Mouse (Mus musculus) heart, embryonic 14.5 days (tissue): ENCODE measurements around the gene Nacad. TPM values are rescaled to one million over a fixed set of nuclear protein-coding genes. Genes with fewer than 3 reads are reported as not detected.
A peak's percentile ranks its signal among the peaks of the same experiment; 100 is the strongest.

Experiments used
- ATAC-seq: fragments of 200-750 bp; cut with Nextera tagmentation; 2 replicates; pipeline ENCODE4 v1.8.0; 2017; ENCODE audit warnings: low read depth, moderate TSS enrichment; ENCODE audit not compliant: insufficient number of reproducible peaks, insufficient read depth, low FRiP score
- H3K27ac ChIP-seq, 2 experiments: fragments of 200-500 bp in 1 of 2; fragments of 300-500 bp in 1 of 2; sonication (generic) in 1 of 2; replicated peaks in 1 of 2; 2 replicates each; pipeline ENCODE4 v1.5.1; 2012 to 2014; ENCODE audit warnings: low read depth in 2 of 2, low read length in 2 of 2, control low read depth in 1 of 2, mild to moderate bottlenecking in 1 of 2, mixed read lengths in 1 of 2; ENCODE audit not compliant: control insufficient read depth in 1 of 2, insufficient read depth in 1 of 2
- H3K27me3 ChIP-seq: fragments of 300-500 bp; sonication (generic); 2 replicates; pipeline ENCODE4 v1.6.1; 2014; ENCODE audit warnings: mild to moderate bottlenecking, low read length, control low read depth; ENCODE audit not compliant: control insufficient read depth, insufficient read depth
- H3K36me3 ChIP-seq: fragments of 300-500 bp; sonication (generic); 2 replicates; pipeline ENCODE4 v1.6.1; 2014; ENCODE audit warnings: mild to moderate bottlenecking, control low read depth, low read length, mixed read lengths; ENCODE audit not compliant: control insufficient read depth, insufficient read depth
- H3K4me1 ChIP-seq, 2 experiments: fragments of 200-500 bp in 1 of 2; fragments of 300-500 bp in 1 of 2; sonication (generic) in 1 of 2; 2 replicates each; pipeline ENCODE4 v1.6.1; 2012 to 2014; ENCODE audit warnings: low read length in 2 of 2, control low read depth in 1 of 2, mixed read lengths in 1 of 2; ENCODE audit not compliant: control insufficient read depth in 2 of 2, insufficient read depth in 2 of 2
- H3K4me2 ChIP-seq: fragments of 300-500 bp; sonication (generic); 2 replicates; pipeline ENCODE4 v1.6.1; 2014; ENCODE audit warnings: mild to moderate bottlenecking, low read length
- H3K4me3 ChIP-seq, 2 experiments: fragments of 200-500 bp in 1 of 2; fragments of 300-500 bp in 1 of 2; sonication (generic) in 1 of 2; 2 replicates each; pipeline ENCODE4 v1.5.1; 2012 to 2014; ENCODE audit warnings: low read length in 2 of 2, mild to moderate bottlenecking in 2 of 2, control low read depth in 1 of 2, low read depth in 1 of 2, moderate library complexity in 1 of 2; ENCODE audit not compliant: control insufficient read depth in 1 of 2, insufficient read depth in 1 of 2
- H3K9ac ChIP-seq: fragments of 300-500 bp; sonication (generic); 2 replicates; pipeline ENCODE4 v1.6.1; 2014; ENCODE audit warnings: mild to moderate bottlenecking, low read length
- H3K9me3 ChIP-seq: fragments of 300-500 bp; sonication (generic); 2 replicates; pipeline ENCODE4 v1.6.1; 2016; ENCODE audit warnings: low read length, control low read depth; ENCODE audit not compliant: control insufficient read depth
- WGBS: fragments of 180-500 bp; shearing (Covaris S2); extraction: QIAGEN DNeasy Blood & Tissue Kit; methylation state at CpG from one replicate; pipeline ENCODE4 v1.1.7; 2014; 5-methylcytosine and 5-hydroxymethylcytosine counted together
- polyA plus RNA-seq: library from polyadenylated mRNA; unstranded; fragments of >200 nt; fragmentation: Nextera tagmentation; extraction: Ambion mirVana; gene quantifications from 2 replicates; pipeline ENCODE4 v1.2.1, GENCODE M21; 2014

Nacad gene
- polyA plus RNA-seq, 1 experiment from 2014 or later, result 0.86 TPM

GRCm38 (mm10) chr11:6638537-6638936 is 32.7 kb upstream of the Nacad start, which contains the start of gene Wap:
Gene Wap, minus strand, starts transcription at chr11:6638637.
- no peak for ATAC-seq
- WGBS, result 86% methylated on average over 4 of the region's 4 CpGs

GRCm38 (mm10) chr11:6636150-6636549 is 30.3 kb upstream of the Nacad start:
- Histone ChIP-seq H3K36me3 (no peaks in the 10 kb centered on the region), H3K27ac (no peak overlapping the region), H3K9ac (no peak overlapping the region), H3K4me2 (no peak overlapping the region), H3K4me1 (no peaks in the 10 kb centered on the region), H3K4me3 (no peak overlapping the region), H3K27me3 (no peaks in the 10 kb centered on the region; the same call in 1 of the 2 replicates), H3K9me3 (no peaks in the 10 kb centered on the region)
- no peak for ATAC-seq
- WGBS, result 68% methylated on average over 8 of the region's 8 CpGs

More at GRCm38 (mm10) chr11:6638537-6638936, 32.7 kb upstream of the Nacad start, which contains the start of gene Wap:
- H3K36me3 ChIP-seq, result no peaks in the 10 kb centered on the region
- no peak within 1 kb of the TSS for H3K4me2 ChIP-seq
- H3K27ac ChIP-seq, result no peak within 1 kb of the TSS
- H3K4me3 ChIP-seq, result no peak within 1 kb of the TSS
- H3K4me1 ChIP-seq, result no peaks in the 10 kb centered on the region
- H3K9me3 ChIP-seq, result no peaks in the 10 kb centered on the region
- H3K27me3 ChIP-seq, result no peaks in the 10 kb centered on the region
- H3K9ac ChIP-seq, result no peak within 1 kb of the TSS

GRCm38 (mm10) chr11:6629655-6630054 is 23.8 kb upstream of the Nacad start:
- H3K27me3 ChIP-seq, result no peaks in the 10 kb centered on the region; the same call in 1 of the 2 replicates
- H3K4me2 ChIP-seq, result no peak overlapping the region
- peaks cover 6 to 10% of the 10 kb centered on the region in 2 experiments for H3K4me1 ChIP-seq
- H3K4me3 ChIP-seq, result no peak overlapping the region
- no peak overlapping the region for H3K9ac ChIP-seq
- H3K27ac ChIP-seq, result no peak overlapping the region
- ATAC-seq, result no peak
- no peaks in the 10 kb centered on the region for H3K9me3 ChIP-seq
- peaks cover 3% of the 10 kb centered on the region; the same call in 1 of the 2 replicates for H3K36me3 ChIP-seq

GRCm38 (mm10) chr11:6628568-6628967 is 22.7 kb upstream of the Nacad start:
- Histone ChIP-seq H3K27ac (no peak overlapping the region), H3K4me2 (no peak overlapping the region), H3K4me3 (no peak overlapping the region), H3K27me3 (no peaks in the 10 kb centered on the region; the same call in 1 of the 2 replicates), H3K36me3 (peaks cover 14% of the 10 kb centered on the region), H3K4me1 (peaks cover 14 to 21% of the 10 kb centered on the region in 2 experiments), H3K9ac (no peak overlapping the region), H3K9me3 (no peaks in the 10 kb centered on the region)
- ATAC-seq, result no peak
- 41% methylated on average over 4 of the region's 4 CpGs for WGBS

GRCm38 (mm10) chr11:6627731-6628130 is 21.9 kb upstream of the Nacad start:
- Histone ChIP-seq H3K9me3 (no peaks in the 10 kb centered on the region), H3K27me3 (no peaks in the 10 kb centered on the region), H3K9ac (no peak overlapping the region), H3K27ac (no peak overlapping the region), H3K36me3 (peaks cover 22% of the 10 kb centered on the region), H3K4me1 (peaks cover 14 to 26% of the 10 kb centered on the region in 2 experiments), H3K4me3 (no peak overlapping the region), H3K4me2 (no peak overlapping the region)
- ATAC-seq, result no peak
- WGBS, result 87% methylated on average over 4 of the region's 4 CpGs

GRCm38 (mm10) chr11:6626388-6626772 is 20.5 kb upstream of the Nacad start:
- 13% methylated on average over 16 of the region's 16 CpGs for WGBS
- ATAC-seq, result no peak

GRCm38 (mm10) chr11:6625478-6626387 is 19.9 kb upstream of the Nacad start, which contains the start of gene Tbrg4:
Gene Tbrg4, minus strand, starts transcription at chr11:6626067.
- Histone ChIP-seq H3K9ac (peak within 1 kb of the TSS; percentile 85), H3K4me2 (peak within 1 kb of the TSS; percentile 89), H3K27ac (peak within 1 kb of the TSS; percentile 87 to 96), H3K9me3 (no peaks in the 10 kb centered on the region), H3K27me3 (no peaks in the 10 kb centered on the region), H3K4me1 (peaks cover 14 to 26% of the 10 kb centered on the region in 2 experiments), H3K36me3 (peaks cover 42% of the 10 kb centered on the region), H3K4me3 (peak within 1 kb of the TSS; percentile 74 to 78)
- ATAC-seq, result peak; percentile 88
- under 1% methylated on average over 66 of the region's 66 CpGs for WGBS

More at GRCm38 (mm10) chr11:6626388-6626772, 20.5 kb upstream of the Nacad start:
- H3K4me1 ChIP-seq, result peaks cover 14 to 26% of the 10 kb centered on the region in 2 experiments
- peak overlapping the region; percentile 70 for H3K4me2 ChIP-seq
- peak overlapping the region; percentile 74 to 78 for H3K4me3 ChIP-seq
- H3K27me3 ChIP-seq, result no peaks in the 10 kb centered on the region
- H3K27ac ChIP-seq, result peak overlapping the region; percentile 87 to 96
- peaks cover 36% of the 10 kb centered on the region for H3K36me3 ChIP-seq
- peak overlapping the region; percentile 85 for H3K9ac ChIP-seq
- H3K9me3 ChIP-seq, result no peaks in the 10 kb centered on the region
